Mouse (Mus musculus) retina, postnatal 7 days (tissue): Measurements from ENCODE around the gene Lsamp.

Experiments used
- DNase-seq: peaks from one replicate; pipeline ENCODE4 v3.0.0-alpha.2; 2012; ENCODE audit warnings: low read depth, low spot score

Gene Lsamp

GRCm38 (mm10) chr16:41235829-41236228, 1251.7 kb downstream of the Lsamp start:
- DNase-seq, result no peak

- no peak for DNase-seq
Measured at GRCm38 (mm10) chr16:41242841-41243240, 1258.7 kb downstream of the Lsamp start.

GRCm38 (mm10) chr16:41244711-41245110, 1260.5 kb downstream of the Lsamp start:
- DNase-seq, result peak; percentile 39

- DNase-seq, result peak; percentile 60
Measured at GRCm38 (mm10) chr16:41258145-41259035, 1274.2 kb downstream of the Lsamp start.

GRCm38 (mm10) chr16:41275999-41276671, 1292.0 kb downstream of the Lsamp start:
- DNase-seq, result no peak

- no peak for DNase-seq
Measured at GRCm38 (mm10) chr16:41317992-41318391, 1333.8 kb downstream of the Lsamp start.

- DNase-seq, result no peak
Measured at GRCm38 (mm10) chr16:41343431-41343830, 1359.3 kb downstream of the Lsamp start.

- DNase-seq, result no peak
Measured at GRCm38 (mm10) chr16:41365138-41365537, 1381.0 kb downstream of the Lsamp start.

- no peak for DNase-seq
Measured at GRCm38 (mm10) chr16:41383702-41384101, 1399.5 kb downstream of the Lsamp start.

GRCm38 (mm10) chr16:41384288-41384687, 1400.1 kb downstream of the Lsamp start:
- no peak for DNase-seq

GRCm38 (mm10) chr16:41408850-41409249, 1424.7 kb downstream of the Lsamp start:
- DNase-seq, result no peak

GRCm38 (mm10) chr16:41410671-41411070, 1426.5 kb downstream of the Lsamp start:
- DNase-seq, result no peak

- no peak for DNase-seq
Measured at GRCm38 (mm10) chr16:41417363-41417762, 1433.2 kb downstream of the Lsamp start.

GRCm38 (mm10) chr16:41467391-41467790, 1483.2 kb downstream of the Lsamp start:
- DNase-seq, result no peak

- DNase-seq, result no peak
Measured at GRCm38 (mm10) chr16:41478694-41479093, 1494.5 kb downstream of the Lsamp start.

GRCm38 (mm10) chr16:41481832-41482231, 1497.7 kb downstream of the Lsamp start:
- no peak for DNase-seq

GRCm38 (mm10) chr16:41510915-41511552, 1526.9 kb downstream of the Lsamp start:
- DNase-seq, result no peak

- DNase-seq, result no peak
Measured at GRCm38 (mm10) chr16:41521566-41521965, 1537.4 kb downstream of the Lsamp start.

GRCm38 (mm10) chr16:41524266-41524665, 1540.1 kb downstream of the Lsamp start:
- DNase-seq, result no peak

GRCm38 (mm10) chr16:41532661-41533551, 1548.7 kb downstream of the Lsamp start:
- DNase-seq, result peak; percentile 24

- no peak for DNase-seq
Measured at GRCm38 (mm10) chr16:41533686-41534085, 1549.5 kb downstream of the Lsamp start.
